Mouse (Mus musculus): ENCODE data around the gene Dnal1. TPM values are rescaled to one million over a fixed set of nuclear protein-coding genes. Genes with fewer than 3 reads are reported as not detected.
"Not testable (repeated sequence)": the region's sequence is repeated elsewhere in the genome, so short reads cannot be mapped to it uniquely, and the experiment has no call there.

Dnal1 gene
- polyA plus RNA-seq (2012; rRNA removed) (15.1 and 17.0 TPM in 2 replicates), polyA plus RNA-seq (2014; fragmentation: Nextera tagmentation; extraction: Ambion mirVana) (5.9 and 6.4 TPM in 2 replicates)

- H3K27ac ChIP-seq (replicated peaks; ENCODE audit: low read depth, low read length), result no peak within 1 kb of the TSS
- no peaks in the 10 kb centered on the region for H3K27me3 ChIP-seq (ENCODE audit: control insufficient read depth, insufficient read depth, low read length)
- H3K9me3 ChIP-seq (ENCODE audit: control insufficient read depth, low read length), result no peaks in the 10 kb centered on the region
- peaks cover 6% of the 10 kb centered on the region for H3K4me1 ChIP-seq (ENCODE audit: control insufficient read depth, insufficient read depth, low read length)
- 3% methylated on average over 32 of the region's 35 CpGs for WGBS
- ATAC-seq (ENCODE audit: low FRiP score, low read depth), result peak; percentile 95
- peak within 1 kb of the TSS; percentile 67 for H3K9ac ChIP-seq (ENCODE audit: low read depth, low read length, severe bottlenecking)
- H3K4me2 ChIP-seq (replicated peaks; ENCODE audit: low read depth, low read length, severe bottlenecking), result peak within 1 kb of the TSS; percentile 61
- no peaks in the 10 kb centered on the region for H3K36me3 ChIP-seq (ENCODE audit: control insufficient read depth, insufficient read depth, low read length)
- peak; percentile 97 for DNase-seq (ENCODE audit: low spot score)
- H3K4me3 ChIP-seq (replicated peaks; ENCODE audit: low read length), result peak within 1 kb of the TSS; percentile 79
- TF ChIP-seq POLR2A (IDR thresholded peaks at IDR 0.05; ENCODE audit: borderline replicate concordance, extremely low read depth, insufficient read depth, insufficient read length), result no peak
Observed at GRCm38 (mm10) chr12:84114153-84114994, at the start of gene Dnal1. Dnal1 (plus strand) TSS chr12:84114366.

- peaks cover 10% of the 10 kb centered on the region; the same call in 1 of the 2 replicates for H3K27me3 ChIP-seq (ENCODE audit: control insufficient read depth, insufficient read depth, low read length)
- DNase-seq (ENCODE audit: low spot score) (no peak), ATAC-seq (ENCODE audit: low FRiP score, low read depth) (no peak)
- no peak overlapping the region for H3K27ac ChIP-seq (replicated peaks; ENCODE audit: low read depth, low read length)
- H3K4me1 ChIP-seq (ENCODE audit: control insufficient read depth, insufficient read depth, low read length), result no peaks in the 10 kb centered on the region
- H3K9me3 ChIP-seq (ENCODE audit: control insufficient read depth, low read length), result no peaks in the 10 kb centered on the region; the same call in 1 of the 2 replicates
- H3K4me3 ChIP-seq (replicated peaks; ENCODE audit: low read length), result no peak overlapping the region
- no peak overlapping the region for H3K4me2 ChIP-seq (replicated peaks; ENCODE audit: low read depth, low read length, severe bottlenecking)
- H3K9ac ChIP-seq (ENCODE audit: low read depth, low read length, severe bottlenecking), result no peak overlapping the region
- TF ChIP-seq POLR2A (IDR thresholded peaks at IDR 0.05; ENCODE audit: borderline replicate concordance, extremely low read depth, insufficient read depth, insufficient read length), result no peak
- WGBS, result 79% methylated on average over 8 of the region's 8 CpGs
- H3K36me3 ChIP-seq (ENCODE audit: control insufficient read depth, insufficient read depth, low read length), result no peaks in the 10 kb centered on the region
Observed at GRCm38 (mm10) chr12:84064621-84065020, 49.5 kb upstream of the Dnal1 start.

- Histone ChIP-seq H3K9ac (ENCODE audit: low read depth, low read length, severe bottlenecking) (no peak overlapping the region), H3K4me1 (ENCODE audit: control insufficient read depth, insufficient read depth, low read length) (no peaks in the 10 kb centered on the region), H3K27ac (replicated peaks; ENCODE audit: low read depth, low read length) (no peak overlapping the region), H3K36me3 (ENCODE audit: control insufficient read depth, insufficient read depth, low read length) (no peaks in the 10 kb centered on the region), H3K4me3 (replicated peaks; ENCODE audit: low read length) (no peak overlapping the region), H3K4me2 (replicated peaks; ENCODE audit: low read depth, low read length, severe bottlenecking) (no peak overlapping the region), H3K27me3 (ENCODE audit: control insufficient read depth, insufficient read depth, low read length) (peaks cover 22% of the 10 kb centered on the region; the same call in 1 of the 2 replicates), H3K9me3 (ENCODE audit: control insufficient read depth, low read length) (no peaks in the 10 kb centered on the region; the same call in 1 of the 2 replicates)
- WGBS, result 76% methylated on average over 4 of the region's 4 CpGs
- no peak for ATAC-seq (ENCODE audit: low FRiP score, low read depth)
- no peak for TF ChIP-seq POLR2A (IDR thresholded peaks at IDR 0.05; ENCODE audit: borderline replicate concordance, extremely low read depth, insufficient read depth, insufficient read length)
- no peak for DNase-seq (ENCODE audit: low spot score)
Observed at GRCm38 (mm10) chr12:84067752-84068151, 46.4 kb upstream of the Dnal1 start.

DNA sequence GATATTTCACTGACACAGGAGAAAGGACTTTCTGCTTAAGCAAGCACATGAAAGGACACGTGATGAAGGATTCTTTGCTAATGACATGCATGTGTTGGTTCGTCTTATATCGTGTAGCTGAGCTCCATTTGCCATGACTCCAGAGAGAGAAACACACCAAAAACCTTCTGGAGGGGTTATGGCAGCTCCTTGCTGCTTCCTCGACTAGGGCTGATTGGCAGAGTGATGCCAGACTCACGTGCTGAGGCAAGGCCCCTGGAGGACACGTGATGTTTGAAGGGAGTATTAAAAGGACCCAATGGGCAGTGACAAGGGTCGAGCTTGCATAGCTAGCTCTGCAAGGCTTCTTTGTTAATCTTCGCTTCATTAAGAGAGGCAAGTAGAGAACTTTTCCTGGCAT lies 45.9 kb upstream of the Dnal1 start:
- WGBS, result 48% methylated on average over 8 of the region's 8 CpGs
- ATAC-seq (ENCODE audit: low FRiP score, low read depth) (no peak), DNase-seq (ENCODE audit: low spot score) (no peak)
- H3K36me3 ChIP-seq (ENCODE audit: control insufficient read depth, insufficient read depth, low read length), result no peaks in the 10 kb centered on the region
- H3K4me3 ChIP-seq (replicated peaks; ENCODE audit: low read length), result no peak overlapping the region
- no peak overlapping the region for H3K4me2 ChIP-seq (replicated peaks; ENCODE audit: low read depth, low read length, severe bottlenecking)
- no peak overlapping the region for H3K27ac ChIP-seq (replicated peaks; ENCODE audit: low read depth, low read length)
- no peak for TF ChIP-seq POLR2A (IDR thresholded peaks at IDR 0.05; ENCODE audit: borderline replicate concordance, extremely low read depth, insufficient read depth, insufficient read length)
- H3K9ac ChIP-seq (ENCODE audit: low read depth, low read length, severe bottlenecking), result no peak overlapping the region
- H3K9me3 ChIP-seq (ENCODE audit: control insufficient read depth, low read length), result no peaks in the 10 kb centered on the region; the same call in 1 of the 2 replicates
- H3K4me1 ChIP-seq (ENCODE audit: control insufficient read depth, insufficient read depth, low read length), result no peaks in the 10 kb centered on the region
- peaks cover 22% of the 10 kb centered on the region; the same call in 1 of the 2 replicates for H3K27me3 ChIP-seq (ENCODE audit: control insufficient read depth, insufficient read depth, low read length)

DNA sequence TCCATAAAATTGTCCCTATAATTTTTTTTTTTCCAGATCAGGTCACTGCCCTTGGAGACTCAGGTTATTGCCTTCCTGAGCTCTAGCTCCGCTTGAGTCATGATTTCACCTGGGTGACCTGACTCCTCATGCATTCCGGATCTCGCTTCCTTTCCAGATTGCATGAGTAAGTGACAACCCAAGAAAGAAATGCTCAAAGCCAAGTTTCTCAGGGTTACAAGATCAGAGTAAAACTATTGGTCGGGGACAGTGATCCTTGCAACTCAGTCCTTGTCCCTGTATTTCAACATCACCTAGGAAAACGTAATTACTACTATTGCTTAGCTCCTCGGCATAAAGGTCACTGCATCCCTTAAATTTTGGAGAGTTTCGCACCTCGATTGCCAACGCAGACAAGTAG lies 45.2 kb upstream of the Dnal1 start, which contains the start of gene Acot5:
Acot5 (plus strand) TSS at position 340 of the 400 bp plus-strand sequence.
- Histone ChIP-seq H3K4me1 (ENCODE audit: control insufficient read depth, insufficient read depth, low read length) (no peaks in the 10 kb centered on the region), H3K9me3 (ENCODE audit: control insufficient read depth, low read length) (no peaks in the 10 kb centered on the region), H3K4me3 (replicated peaks; ENCODE audit: low read length) (peak within 1 kb of the TSS; percentile 39), H3K27ac (replicated peaks; ENCODE audit: low read depth, low read length) (no peak within 1 kb of the TSS), H3K9ac (ENCODE audit: low read depth, low read length, severe bottlenecking) (peak within 1 kb of the TSS; percentile 21; the same call in 1 of the 2 replicates), H3K4me2 (replicated peaks; ENCODE audit: low read depth, low read length, severe bottlenecking) (peak within 1 kb of the TSS; percentile 57), H3K36me3 (ENCODE audit: control insufficient read depth, insufficient read depth, low read length) (no peaks in the 10 kb centered on the region), H3K27me3 (ENCODE audit: control insufficient read depth, insufficient read depth, low read length) (peaks cover 22% of the 10 kb centered on the region; the same call in 1 of the 2 replicates)
- no peak for TF ChIP-seq POLR2A (IDR thresholded peaks at IDR 0.05; ENCODE audit: borderline replicate concordance, extremely low read depth, insufficient read depth, insufficient read length)
- 48% methylated on average over 9 of the region's 9 CpGs for WGBS
- ATAC-seq (ENCODE audit: low FRiP score, low read depth) (no peak), DNase-seq (ENCODE audit: low spot score) (no peak)

DNA sequence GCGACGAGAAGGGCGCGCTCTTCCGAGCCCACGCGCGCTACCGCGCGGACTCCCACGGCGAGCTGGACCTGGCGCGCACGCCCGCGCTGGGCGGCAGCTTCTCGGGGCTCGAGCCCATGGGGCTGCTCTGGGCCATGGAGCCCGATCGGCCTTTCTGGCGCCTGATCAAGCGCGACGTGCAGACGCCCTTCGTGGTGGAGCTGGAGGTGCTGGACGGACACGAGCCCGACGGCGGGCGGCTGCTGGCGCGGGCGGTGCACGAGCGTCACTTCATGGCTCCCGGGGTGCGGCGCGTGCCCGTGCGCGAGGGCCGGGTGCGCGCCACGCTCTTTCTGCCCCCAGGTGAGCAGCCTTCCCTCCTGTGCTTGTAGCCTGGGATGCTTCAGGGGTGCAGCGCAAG lies 44.6 kb upstream of the Dnal1 start:
- H3K27ac ChIP-seq (replicated peaks; ENCODE audit: low read depth, low read length); H3K9me3 ChIP-seq (ENCODE audit: control insufficient read depth, low read length); H3K36me3 ChIP-seq (ENCODE audit: control insufficient read depth, insufficient read depth, low read length); ATAC-seq (ENCODE audit: low FRiP score, low read depth); H3K4me1 ChIP-seq (ENCODE audit: control insufficient read depth, insufficient read depth, low read length); DNase-seq (ENCODE audit: low spot score): not testable (repeated sequence)
- 2% methylated on average over 34 of the region's 52 CpGs for WGBS
- peaks cover 22% of the 10 kb centered on the region; the same call in 1 of the 2 replicates for H3K27me3 ChIP-seq (ENCODE audit: control insufficient read depth, insufficient read depth, low read length)
- peak overlapping the region; percentile 21; the same call in 1 of the 2 replicates for H3K9ac ChIP-seq (ENCODE audit: low read depth, low read length, severe bottlenecking)
- H3K4me3 ChIP-seq (replicated peaks; ENCODE audit: low read length), result peak overlapping the region; percentile 39
- peak overlapping the region; percentile 57 for H3K4me2 ChIP-seq (replicated peaks; ENCODE audit: low read depth, low read length, severe bottlenecking)

All from limb, embryonic 14.5 days (tissue).